Mouse (Mus musculus) limb, embryonic 15.5 days (tissue): ENCODE results near the gene Ttll11. TPM values are rescaled to one million over a fixed set of nuclear protein-coding genes. Genes with fewer than 3 reads are reported as not detected.

Source experiments
- ATAC-seq: fragments of 200-750 bp; cut with Nextera tagmentation; 2 replicates; pipeline ENCODE4 v1.8.0; 2017; ENCODE audit warnings: low read depth, moderate TSS enrichment; ENCODE audit not compliant: insufficient number of reproducible peaks, low FRiP score, low TSS enrichment
- H3K27ac ChIP-seq: fragments of 300-500 bp; sonication (generic); 2 replicates; pipeline ENCODE4 v1.5.1; 2015; ENCODE audit warnings: moderate library complexity, mild to moderate bottlenecking, inconsistent platforms
- H3K27me3 ChIP-seq: fragments of 300-500 bp; sonication (generic); 2 replicates; pipeline ENCODE4 v1.6.1; 2015; ENCODE audit warnings: inconsistent platforms
- H3K36me3 ChIP-seq: fragments of 300-500 bp; sonication (generic); 2 replicates; pipeline ENCODE4 v1.6.1; 2015; ENCODE audit warnings: inconsistent platforms
- H3K4me1 ChIP-seq: fragments of 300-500 bp; sonication (generic); 2 replicates; pipeline ENCODE4 v1.6.1; 2015; ENCODE audit warnings: inconsistent platforms
- H3K4me2 ChIP-seq: fragments of 300-500 bp; sonication (generic); 2 replicates; pipeline ENCODE4 v1.6.1; 2015; ENCODE audit warnings: mild to moderate bottlenecking, inconsistent platforms
- H3K4me3 ChIP-seq: fragments of 300-500 bp; sonication (generic); 2 replicates; pipeline ENCODE4 v1.5.1; 2015; ENCODE audit warnings: mild to moderate bottlenecking, inconsistent platforms
- H3K9ac ChIP-seq: fragments of 300-500 bp; sonication (generic); 2 replicates; pipeline ENCODE4 v1.6.1; 2015; ENCODE audit warnings: inconsistent platforms
- H3K9me3 ChIP-seq: fragments of 300-500 bp; sonication (generic); 2 replicates; pipeline ENCODE4 v1.6.1; 2016; ENCODE audit warnings: inconsistent platforms
- WGBS: fragments of 180-500 bp; shearing (Covaris S2); methylation state at CpG from one replicate; pipeline ENCODE4 v1.1.7; 2015; 5-methylcytosine and 5-hydroxymethylcytosine counted together
- polyA plus RNA-seq: library from polyadenylated mRNA; unstranded; fragments of >200 nt; fragmentation: Nextera tagmentation; extraction: Ambion mirVana; gene quantifications from 2 replicates; pipeline ENCODE4 v1.2.1, GENCODE M21; 2015

Gene Ttll11
- polyA plus RNA-seq, 1 experiment from 2014 or later, result 1.0 TPM

- no peaks in the 10 kb centered on the region for H3K27me3 ChIP-seq
- 66% methylated on average over 4 of the region's 4 CpGs for WGBS
- no peak overlapping the region for H3K4me3 ChIP-seq
- H3K36me3 ChIP-seq, result no peaks in the 10 kb centered on the region
- H3K4me1 ChIP-seq, result no peaks in the 10 kb centered on the region
- H3K27ac ChIP-seq, result no peak overlapping the region
- no peak for ATAC-seq
- no peaks in the 10 kb centered on the region for H3K9me3 ChIP-seq
- H3K4me2 ChIP-seq, result no peak overlapping the region
- H3K9ac ChIP-seq, result no peak overlapping the region
Measured at GRCm38 (mm10) chr2:35924947-35925346, 54.8 kb downstream of the Ttll11 start.

DNA sequence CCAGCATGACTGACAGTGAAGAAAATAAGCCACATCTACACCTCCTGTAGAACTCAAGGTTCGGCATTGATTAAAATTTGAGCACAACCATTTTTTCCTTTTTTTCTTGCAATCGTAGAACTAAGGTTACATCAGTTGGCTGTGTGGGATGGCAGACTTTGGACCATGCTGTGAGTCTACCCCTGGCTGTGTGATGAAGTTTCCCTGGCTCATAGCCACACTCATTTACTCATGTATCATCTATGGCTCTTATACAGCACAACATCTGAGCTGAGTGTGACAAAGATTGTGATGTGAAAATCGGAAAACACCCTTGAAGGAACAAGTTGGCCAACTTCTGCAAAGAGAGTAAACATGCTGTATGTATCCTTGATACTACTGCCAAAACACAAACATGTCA is 56.8 kb downstream of the Ttll11 start:
- Histone ChIP-seq H3K9ac (no peak overlapping the region), H3K4me1 (no peaks in the 10 kb centered on the region), H3K27ac (no peak overlapping the region), H3K9me3 (no peaks in the 10 kb centered on the region), H3K4me3 (no peak overlapping the region), H3K4me2 (no peak overlapping the region), H3K27me3 (no peaks in the 10 kb centered on the region), H3K36me3 (no peaks in the 10 kb centered on the region)
- 77% methylated on average over 3 of the region's 3 CpGs for WGBS
- ATAC-seq, result no peak

DNA sequence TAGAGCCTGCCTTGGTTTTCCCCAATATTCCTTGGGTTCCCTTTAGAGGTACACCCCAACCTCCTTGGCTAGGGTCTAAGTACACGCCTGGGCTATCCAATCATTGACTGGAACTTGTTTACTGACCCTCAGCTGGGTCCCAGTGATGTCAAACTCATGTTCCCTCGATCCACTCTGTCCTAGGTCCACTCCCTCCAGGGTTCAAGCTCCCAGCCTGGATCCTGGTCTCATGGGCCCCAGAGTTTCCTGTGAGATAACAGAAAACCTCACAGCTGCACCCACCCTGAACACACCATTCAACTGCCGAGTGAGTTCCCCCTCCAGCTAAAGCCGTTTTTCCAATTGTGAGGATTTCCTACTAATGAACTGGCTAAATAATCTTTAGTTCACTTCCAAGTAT is 67.6 kb downstream of the Ttll11 start:
- H3K36me3 ChIP-seq, result no peaks in the 10 kb centered on the region
- 78% methylated on average over 4 of the region's 4 CpGs for WGBS
- no peak overlapping the region for H3K4me2 ChIP-seq
- H3K9ac ChIP-seq, result no peak overlapping the region
- no peaks in the 10 kb centered on the region for H3K9me3 ChIP-seq
- no peaks in the 10 kb centered on the region for H3K27me3 ChIP-seq
- ATAC-seq, result no peak
- H3K27ac ChIP-seq, result no peak overlapping the region
- H3K4me1 ChIP-seq, result no peaks in the 10 kb centered on the region
- no peak overlapping the region for H3K4me3 ChIP-seq

- no peak for ATAC-seq
- Histone ChIP-seq H3K4me2 (no peak overlapping the region), H3K27ac (no peak overlapping the region), H3K4me3 (no peak overlapping the region), H3K4me1 (no peaks in the 10 kb centered on the region), H3K36me3 (no peaks in the 10 kb centered on the region), H3K27me3 (no peaks in the 10 kb centered on the region), H3K9ac (no peak overlapping the region), H3K9me3 (no peaks in the 10 kb centered on the region)
- 70% methylated on average over 1 of the region's 1 CpGs for WGBS
Measured at GRCm38 (mm10) chr2:35911675-35912074, 68.0 kb downstream of the Ttll11 start.

GRCm38 (mm10) chr2:35910740-35911139 is 69.0 kb downstream of the Ttll11 start:
- H3K9ac ChIP-seq, result no peak overlapping the region
- no peak overlapping the region for H3K27ac ChIP-seq
- H3K4me3 ChIP-seq, result no peak overlapping the region
- H3K4me1 ChIP-seq, result peaks cover 2% of the 10 kb centered on the region
- no peaks in the 10 kb centered on the region for H3K9me3 ChIP-seq
- H3K36me3 ChIP-seq, result no peaks in the 10 kb centered on the region
- H3K27me3 ChIP-seq, result no peaks in the 10 kb centered on the region
- 23% methylated on average over 9 of the region's 9 CpGs for WGBS
- ATAC-seq, result no peak
- H3K4me2 ChIP-seq, result no peak overlapping the region

DNA sequence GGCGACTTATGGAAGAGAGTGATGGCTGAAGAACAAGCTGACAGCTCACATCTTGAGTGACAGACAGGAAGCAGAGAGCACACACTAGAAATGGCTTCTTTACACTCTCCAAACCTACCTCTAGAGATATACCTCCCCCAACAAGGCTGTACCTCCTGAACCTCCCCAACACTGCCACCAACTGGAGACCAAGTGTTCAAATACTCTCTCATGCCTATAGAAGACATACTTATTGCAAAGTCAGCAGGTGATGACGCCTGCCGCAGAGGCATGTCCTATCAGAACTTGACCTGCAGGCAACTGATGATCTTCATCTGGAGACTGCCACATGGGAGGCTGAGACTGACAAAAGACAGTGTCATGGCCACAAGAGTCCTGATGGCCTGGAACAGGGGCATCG is 70.4 kb downstream of the Ttll11 start:
- Histone ChIP-seq H3K4me3 (no peak overlapping the region), H3K4me2 (no peak overlapping the region), H3K27ac (no peak overlapping the region), H3K36me3 (no peaks in the 10 kb centered on the region), H3K9me3 (no peaks in the 10 kb centered on the region), H3K9ac (no peak overlapping the region), H3K27me3 (no peaks in the 10 kb centered on the region), H3K4me1 (peaks cover 4% of the 10 kb centered on the region)
- no peak for ATAC-seq
- WGBS, result 92% methylated on average over 4 of the region's 4 CpGs

DNA sequence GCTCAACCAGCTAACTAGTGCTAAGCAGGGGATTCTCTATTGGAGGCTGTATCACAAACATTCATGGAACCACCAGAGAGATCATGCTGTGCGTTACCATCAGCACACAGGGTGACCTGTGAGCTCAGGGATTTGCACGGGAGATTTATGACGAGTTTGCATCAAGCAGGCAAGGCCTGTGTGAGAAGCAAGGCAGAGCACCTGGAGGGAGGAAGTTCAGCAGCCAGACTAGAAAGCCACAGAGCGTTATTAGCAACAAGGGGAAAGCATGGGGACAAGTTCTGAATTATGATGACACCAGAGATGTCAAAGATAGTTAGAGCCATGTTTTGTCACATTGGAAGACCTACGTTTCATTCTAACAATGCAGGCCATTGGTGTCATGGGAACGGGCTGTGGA is 72.1 kb downstream of the Ttll11 start:
- Histone ChIP-seq H3K27ac (no peak overlapping the region), H3K4me1 (peaks cover 4% of the 10 kb centered on the region), H3K9ac (no peak overlapping the region), H3K4me3 (no peak overlapping the region), H3K36me3 (no peaks in the 10 kb centered on the region), H3K4me2 (no peak overlapping the region), H3K9me3 (no peaks in the 10 kb centered on the region), H3K27me3 (no peaks in the 10 kb centered on the region)
- ATAC-seq, result no peak
- 64% methylated on average over 6 of the region's 6 CpGs for WGBS

DNA sequence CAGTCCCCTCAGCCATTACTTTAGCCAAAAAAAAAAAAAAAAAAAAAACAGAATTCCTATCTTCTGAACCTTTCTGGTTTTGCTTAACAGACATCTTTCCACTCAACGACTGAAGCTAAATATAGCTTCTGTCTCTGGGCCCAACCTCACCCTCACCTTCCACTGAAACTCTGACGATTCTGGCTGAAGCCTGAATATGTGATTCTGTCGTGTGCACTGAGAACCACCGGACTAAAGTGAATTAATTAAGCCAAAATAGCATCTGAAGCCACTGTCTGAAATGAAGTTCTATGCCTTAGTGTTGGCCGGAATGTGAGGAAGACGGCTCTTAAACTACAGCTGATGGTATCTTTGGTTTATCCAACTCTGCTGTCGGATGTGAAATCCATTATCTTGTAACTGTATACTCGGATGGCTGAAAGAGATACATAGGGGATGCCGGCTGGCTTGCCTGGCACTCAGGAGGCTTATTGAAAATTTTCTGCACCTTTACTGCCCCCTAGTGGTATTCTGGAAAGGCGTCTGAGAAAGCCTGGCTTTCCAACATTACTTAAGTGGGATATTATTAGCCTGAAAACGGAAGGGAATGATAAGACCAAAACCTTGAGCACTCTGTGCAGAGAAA is 73.4 kb downstream of the Ttll11 start:
- Histone ChIP-seq H3K4me3 (no peak overlapping the region), H3K9me3 (no peaks in the 10 kb centered on the region), H3K27me3 (no peaks in the 10 kb centered on the region), H3K4me2 (no peak overlapping the region), H3K9ac (no peak overlapping the region), H3K36me3 (no peaks in the 10 kb centered on the region), H3K27ac (no peak overlapping the region), H3K4me1 (peaks cover 4% of the 10 kb centered on the region)
- ATAC-seq, result no peak
- 12% methylated on average over 11 of the region's 11 CpGs for WGBS

DNA sequence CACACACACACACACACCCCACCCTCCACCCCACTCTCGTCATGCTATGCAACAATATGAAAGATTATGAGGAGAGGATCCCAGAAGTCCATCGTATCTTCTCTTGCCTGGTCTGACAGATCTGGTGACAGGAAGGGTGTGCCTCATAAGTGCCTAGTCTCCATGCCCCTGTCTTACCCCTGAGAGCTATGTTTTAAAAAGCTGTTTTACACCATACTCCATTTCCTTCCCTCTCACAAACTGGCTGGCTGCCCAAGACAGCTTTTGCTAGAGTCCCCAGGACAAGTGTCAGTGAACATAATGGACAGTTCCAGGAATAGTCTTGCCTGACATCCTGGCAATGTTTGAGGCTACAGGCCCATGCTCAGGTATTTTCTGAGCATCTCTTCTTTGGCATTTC is 78.9 kb downstream of the Ttll11 start:
- Histone ChIP-seq H3K36me3 (no peaks in the 10 kb centered on the region), H3K4me1 (peaks cover 4% of the 10 kb centered on the region), H3K9ac (no peak overlapping the region), H3K4me3 (no peak overlapping the region), H3K27ac (no peak overlapping the region), H3K27me3 (no peaks in the 10 kb centered on the region), H3K9me3 (no peaks in the 10 kb centered on the region), H3K4me2 (no peak overlapping the region)
- no peak for ATAC-seq
- 81% methylated on average over 2 of the region's 2 CpGs for WGBS

DNA sequence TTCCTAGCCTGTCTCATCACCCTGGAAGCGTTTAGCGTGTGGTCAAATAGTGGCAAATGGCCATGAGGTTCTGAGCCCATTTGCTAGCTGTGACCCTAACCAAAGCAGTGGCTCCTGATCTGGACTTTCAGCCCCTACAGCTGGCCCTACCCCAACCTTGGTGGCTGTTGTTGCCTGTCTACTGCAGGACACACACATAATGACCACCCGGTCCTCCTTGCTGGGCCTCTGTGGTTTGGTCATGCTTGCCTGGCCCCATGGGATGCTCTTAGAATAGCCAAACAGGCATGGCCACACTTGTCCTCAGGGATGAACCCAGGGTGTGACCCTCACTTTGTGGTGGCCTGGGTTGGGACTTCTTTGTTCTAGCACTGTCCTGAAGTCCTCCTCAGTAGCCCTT is 80.0 kb downstream of the Ttll11 start:
- ATAC-seq, result no peak
- no peaks in the 10 kb centered on the region for H3K9me3 ChIP-seq
- H3K4me2 ChIP-seq, result no peak overlapping the region

DNA sequence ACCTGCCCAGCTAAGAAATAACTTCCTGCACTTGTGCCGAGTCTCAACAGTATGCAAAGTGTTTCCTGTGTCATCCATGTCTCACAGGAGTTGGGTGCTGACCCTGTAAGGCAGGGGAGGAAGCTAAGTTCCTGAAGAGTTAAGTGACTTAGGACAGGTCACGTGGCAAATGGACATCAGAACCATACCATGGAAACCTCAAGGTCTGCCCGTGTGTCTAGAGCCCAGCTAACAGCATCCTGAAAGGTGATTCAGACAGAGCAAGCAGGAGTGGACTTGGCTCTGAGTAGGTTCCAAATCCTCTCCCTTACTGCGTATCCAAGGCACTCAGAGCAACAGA is 80.6 kb downstream of the Ttll11 start:
- Histone ChIP-seq H3K9ac (no peak overlapping the region), H3K4me2 (no peak overlapping the region), H3K27me3 (no peaks in the 10 kb centered on the region), H3K27ac (no peak overlapping the region), H3K36me3 (no peaks in the 10 kb centered on the region), H3K4me3 (no peak overlapping the region), H3K9me3 (no peaks in the 10 kb centered on the region), H3K4me1 (peaks cover 2% of the 10 kb centered on the region; the same call in 1 of the 2 replicates)
- WGBS, result 70% methylated on average over 4 of the region's 4 CpGs
- ATAC-seq, result no peak; the same call in 1 of the 2 replicates

More for the DNA sequence above, 80.0 kb downstream of the Ttll11 start:
- H3K27me3 ChIP-seq, result no peaks in the 10 kb centered on the region
- no peaks in the 10 kb centered on the region for H3K36me3 ChIP-seq
- no peak overlapping the region for H3K27ac ChIP-seq
- H3K4me1 ChIP-seq, result peaks cover 2% of the 10 kb centered on the region; the same call in 1 of the 2 replicates
- H3K9ac ChIP-seq, result no peak overlapping the region
- H3K4me3 ChIP-seq, result no peak overlapping the region
- WGBS, result 94% methylated on average over 3 of the region's 3 CpGs

- peak; percentile 61 for ATAC-seq
- no peak overlapping the region for H3K9ac ChIP-seq
- H3K4me3 ChIP-seq, result no peak overlapping the region
- no peak overlapping the region for H3K27ac ChIP-seq
- no peak overlapping the region for H3K4me2 ChIP-seq
- H3K36me3 ChIP-seq, result no peaks in the 10 kb centered on the region
- no peaks in the 10 kb centered on the region for H3K9me3 ChIP-seq
- WGBS, result 68% methylated on average over 6 of the region's 6 CpGs
- H3K27me3 ChIP-seq, result no peaks in the 10 kb centered on the region
- H3K4me1 ChIP-seq, result peaks cover 2% of the 10 kb centered on the region; the same call in 1 of the 2 replicates
Measured at GRCm38 (mm10) chr2:35898425-35899134, 81.1 kb downstream of the Ttll11 start.
